Mouse (Mus musculus): Measurements from ENCODE around the gene Farp2. TPM values are rescaled to one million over a fixed set of nuclear protein-coding genes. Genes with fewer than 3 reads are reported as not detected.
"Not testable (repeated sequence)": the region's sequence is repeated elsewhere in the genome, so short reads cannot be mapped to it uniquely, and the experiment has no call there.

Farp2 gene
- polyA plus RNA-seq, 1 experiment from 2014 or later: 5.0 TPM

DNA sequence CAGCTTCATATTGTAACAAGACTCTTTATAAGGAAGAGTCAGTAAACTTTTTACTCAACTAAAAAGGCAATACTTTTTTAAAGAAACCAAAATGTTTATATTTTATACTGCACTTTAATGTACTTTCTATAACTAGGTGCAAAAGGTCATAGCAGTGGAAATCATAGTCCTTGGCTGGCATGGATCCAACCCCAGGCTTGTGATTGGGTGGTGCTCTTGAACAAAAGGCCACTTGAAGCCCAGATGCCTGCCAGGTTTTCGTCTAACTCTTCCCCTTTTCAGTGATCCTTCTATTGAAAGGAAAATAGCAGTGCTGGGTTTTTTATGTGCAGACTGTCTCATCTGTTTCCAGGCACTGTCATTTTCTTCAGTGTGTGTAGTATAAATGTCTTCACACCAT, 3.3 kb upstream of the Farp2 start:
- 39% methylated on average over 1 of the region's 1 CpGs for WGBS
- H3K36me3 ChIP-seq (replicated peaks): peaks cover 20% of the 10 kb centered on the region
- not testable (repeated sequence) for H3K9ac ChIP-seq

GRCm38 (mm10) chr1:93512351-93512690, 442 bp downstream of the Farp2 start:
- Histone ChIP-seq H3K4me1 (peaks cover 15% of the 10 kb centered on the region), H3K36me3 (replicated peaks) (peaks cover 2% of the 10 kb centered on the region; the same call in 1 of the 2 replicates), H3K27me3 (replicated peaks) (no peaks in the 10 kb centered on the region), H3K9me3 (no peaks in the 10 kb centered on the region), H3K4me3 (peak overlapping the region; percentile 58), H3K4me2 (peak overlapping the region; percentile 75), H3K27ac (peak overlapping the region; percentile 69), H3K9ac (peak overlapping the region; percentile 49)
- ATAC-seq (replicated peaks): peak; percentile 79
- whole genome bisulfite sequencing: 1% methylated on average over 15 of the region's 15 CpGs

More for the DNA sequence above, 3.3 kb upstream of the Farp2 start:
- not testable (repeated sequence) for H3K9me3 ChIP-seq; H3K4me3 ChIP-seq; H3K27ac ChIP-seq; H3K4me2 ChIP-seq; ATAC-seq (replicated peaks); H3K27me3 ChIP-seq (replicated peaks)
- peaks cover 15% of the 10 kb centered on the region for H3K4me1 ChIP-seq

DNA sequence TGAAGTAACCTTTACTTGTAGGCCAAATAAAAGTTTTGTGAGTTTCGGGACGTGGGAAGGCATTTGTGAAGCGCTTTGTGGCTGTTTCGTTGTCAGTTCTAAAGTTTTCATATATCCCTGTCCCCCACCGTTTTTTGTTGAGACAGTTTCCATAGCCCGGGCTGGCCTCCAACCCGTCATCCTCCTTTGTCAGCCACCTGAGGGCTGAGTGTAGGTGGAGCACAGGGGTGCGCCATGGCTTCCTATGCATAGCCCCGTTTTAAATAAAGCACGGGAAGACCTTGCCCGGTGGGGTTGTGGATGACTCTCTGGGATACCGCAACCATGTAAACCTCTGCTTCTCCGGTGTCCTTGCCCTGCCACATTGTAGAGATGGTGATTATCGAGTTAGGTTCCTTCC, 1.3 kb downstream of the Farp2 start:
- no peaks in the 10 kb centered on the region for H3K27me3 ChIP-seq (replicated peaks)
- H3K36me3 ChIP-seq (replicated peaks): no peaks in the 10 kb centered on the region
- no peak for ATAC-seq (replicated peaks)
- H3K9ac ChIP-seq: no peak overlapping the region
- peaks cover 15% of the 10 kb centered on the region for H3K4me1 ChIP-seq
- H3K4me2 ChIP-seq: no peak overlapping the region
- H3K27ac ChIP-seq: no peak overlapping the region
- H3K9me3 ChIP-seq: no peaks in the 10 kb centered on the region
- no peak overlapping the region for H3K4me3 ChIP-seq
- WGBS: 76% methylated on average over 14 of the region's 14 CpGs

DNA sequence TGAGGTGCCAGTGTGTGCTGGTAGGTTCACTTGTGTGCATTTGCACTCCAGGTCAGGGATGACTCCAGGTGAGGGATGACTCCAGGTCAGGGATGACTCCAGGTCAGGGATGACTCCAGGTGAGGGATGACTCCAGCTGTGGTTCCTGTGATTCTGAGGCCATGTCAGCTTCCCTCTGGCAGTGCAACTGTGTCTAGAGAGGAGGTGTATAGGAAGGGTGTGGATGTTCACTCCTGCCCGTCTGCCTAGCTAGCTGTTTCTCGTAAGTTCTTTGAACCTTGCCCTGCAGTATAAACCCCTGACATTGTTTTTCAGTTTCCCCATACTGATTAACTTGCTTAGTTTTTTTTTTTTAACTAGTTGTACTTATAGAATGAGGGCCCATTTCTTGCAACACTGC, 9.6 kb downstream of the Farp2 start:
- Histone ChIP-seq H3K4me2 (no peak overlapping the region), H3K4me3 (no peak overlapping the region), H3K9me3 (no peaks in the 10 kb centered on the region), H3K4me1 (no peaks in the 10 kb centered on the region), H3K36me3 (replicated peaks) (no peaks in the 10 kb centered on the region), H3K9ac (no peak overlapping the region), H3K27me3 (replicated peaks) (no peaks in the 10 kb centered on the region), H3K27ac (no peak overlapping the region)
- WGBS: 88% methylated on average over 2 of the region's 2 CpGs
- ATAC-seq (replicated peaks): no peak

GRCm38 (mm10) chr1:93522325-93522724, 10.4 kb downstream of the Farp2 start:
- no peak for ATAC-seq (replicated peaks)
- Histone ChIP-seq H3K27me3 (replicated peaks) (no peaks in the 10 kb centered on the region), H3K4me3 (no peak overlapping the region), H3K27ac (no peak overlapping the region), H3K4me2 (no peak overlapping the region), H3K9me3 (no peaks in the 10 kb centered on the region), H3K4me1 (no peaks in the 10 kb centered on the region), H3K36me3 (replicated peaks) (no peaks in the 10 kb centered on the region), H3K9ac (no peak overlapping the region)
- 91% methylated on average over 1 of the region's 1 CpGs for WGBS

- WGBS: 88% methylated on average over 6 of the region's 6 CpGs
- Histone ChIP-seq H3K4me3 (no peak overlapping the region), H3K9me3 (no peaks in the 10 kb centered on the region), H3K27ac (no peak overlapping the region), H3K9ac (no peak overlapping the region), H3K27me3 (replicated peaks) (no peaks in the 10 kb centered on the region), H3K4me1 (no peaks in the 10 kb centered on the region), H3K4me2 (no peak overlapping the region), H3K36me3 (replicated peaks) (0 out of 2 replicates have a peak, but pooled peaks cover 12% of the 10 kb centered on the region)
- no peak for ATAC-seq (replicated peaks)
Measured at GRCm38 (mm10) chr1:93529801-93530200, 17.9 kb downstream of the Farp2 start.

- no peaks in the 10 kb centered on the region for H3K4me1 ChIP-seq
Measured at GRCm38 (mm10) chr1:93537227-93537626, 25.3 kb downstream of the Farp2 start.

DNA sequence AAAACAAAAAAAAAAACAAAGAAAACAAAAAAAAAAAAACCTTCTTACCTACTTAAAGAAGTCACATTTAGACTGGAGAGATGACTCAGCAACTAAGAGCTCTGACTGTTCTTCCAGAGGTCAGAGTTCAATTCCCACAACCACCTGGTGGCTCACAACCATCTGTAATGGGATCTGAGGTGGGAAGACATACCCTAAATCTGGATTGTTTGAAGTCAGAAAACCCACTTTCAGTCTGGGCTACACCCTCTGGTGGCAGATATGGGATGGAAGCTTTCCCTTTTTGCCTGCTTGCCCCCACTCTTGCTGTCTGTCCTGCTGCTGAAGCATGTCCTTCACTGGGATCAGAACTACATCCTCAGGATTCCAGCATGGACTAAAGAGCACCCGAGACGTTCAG, 31.3 kb downstream of the Farp2 start:
- ATAC-seq (replicated peaks): no peak
- 83% methylated on average over 2 of the region's 2 CpGs for WGBS
- H3K9ac ChIP-seq: no peak overlapping the region
- no peak overlapping the region for H3K4me2 ChIP-seq
- H3K4me1 ChIP-seq: no peaks in the 10 kb centered on the region
- H3K27me3 ChIP-seq (replicated peaks): no peaks in the 10 kb centered on the region
- H3K27ac ChIP-seq: no peak overlapping the region
- H3K4me3 ChIP-seq: no peak overlapping the region
- no peaks in the 10 kb centered on the region for H3K36me3 ChIP-seq (replicated peaks)
- H3K9me3 ChIP-seq: no peaks in the 10 kb centered on the region

More at GRCm38 (mm10) chr1:93537227-93537626, 25.3 kb downstream of the Farp2 start:
- Histone ChIP-seq H3K9ac (no peak overlapping the region), H3K4me3 (no peak overlapping the region), H3K27ac (no peak overlapping the region), H3K9me3 (no peaks in the 10 kb centered on the region), H3K27me3 (replicated peaks) (no peaks in the 10 kb centered on the region), H3K4me2 (no peak overlapping the region), H3K36me3 (replicated peaks) (0 out of 2 replicates have a peak, but pooled peaks cover 6% of the 10 kb centered on the region)
- WGBS: 93% methylated on average over 6 of the region's 6 CpGs
- no peak for ATAC-seq (replicated peaks)

DNA sequence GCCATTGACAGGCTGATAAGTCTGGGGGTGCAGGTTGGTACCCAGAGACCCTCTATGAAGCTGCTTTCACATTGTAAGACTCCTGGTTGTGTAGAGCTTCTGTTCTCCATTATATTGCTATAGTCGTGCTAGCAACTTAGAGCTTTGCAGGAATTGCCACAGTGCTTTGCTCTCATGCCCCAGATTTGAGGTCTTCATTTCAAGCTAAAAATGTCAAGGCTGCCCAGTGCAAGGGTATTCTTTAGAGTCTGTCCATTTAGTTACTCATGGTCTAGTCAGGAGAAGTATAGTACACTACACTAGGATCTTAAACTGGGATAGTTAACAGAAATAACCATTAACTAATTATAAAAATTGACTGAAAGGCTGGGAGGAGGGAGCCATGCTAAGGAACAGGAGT, 35.4 kb downstream of the Farp2 start:
- WGBS: 79% methylated on average over 1 of the region's 1 CpGs
- no peaks in the 10 kb centered on the region for H3K4me1 ChIP-seq
- no peak overlapping the region for H3K4me3 ChIP-seq
- H3K36me3 ChIP-seq (replicated peaks): no peaks in the 10 kb centered on the region
- no peak overlapping the region for H3K4me2 ChIP-seq
- H3K9me3 ChIP-seq: no peaks in the 10 kb centered on the region
- ATAC-seq (replicated peaks): no peak
- H3K9ac ChIP-seq: no peak overlapping the region
- no peak overlapping the region for H3K27ac ChIP-seq
- no peaks in the 10 kb centered on the region for H3K27me3 ChIP-seq (replicated peaks)

- Histone ChIP-seq H3K4me2 (no peak overlapping the region), H3K27me3 (replicated peaks) (no peaks in the 10 kb centered on the region), H3K36me3 (replicated peaks) (no peaks in the 10 kb centered on the region), H3K9me3 (no peaks in the 10 kb centered on the region), H3K9ac (no peak overlapping the region), H3K4me3 (no peak overlapping the region), H3K27ac (no peak overlapping the region), H3K4me1 (no peaks in the 10 kb centered on the region)
- no peak for ATAC-seq (replicated peaks)
- 87% methylated on average over 5 of the region's 5 CpGs for WGBS
Measured at GRCm38 (mm10) chr1:93551427-93551826, 39.5 kb downstream of the Farp2 start.

DNA sequence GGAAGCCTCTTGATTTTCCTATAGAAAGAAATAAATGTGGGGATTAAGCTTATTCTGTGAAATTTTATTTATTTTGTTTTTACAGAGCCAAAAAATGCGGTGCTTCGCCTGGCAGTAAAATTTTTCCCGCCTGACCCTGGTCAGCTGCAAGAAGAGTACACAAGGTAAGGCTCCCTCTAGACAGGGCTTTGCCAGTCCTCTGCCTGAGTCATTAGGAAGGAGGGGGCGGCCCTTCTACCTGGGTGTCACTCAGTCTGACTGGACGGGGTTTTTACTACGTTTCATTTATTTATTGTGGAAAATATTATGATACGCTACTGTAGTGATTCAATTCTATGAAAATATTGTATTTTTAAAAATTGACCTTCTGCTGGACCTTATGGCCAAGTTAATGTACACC, 51.3 kb downstream of the Farp2 start:
- 90% methylated on average over 7 of the region's 7 CpGs for WGBS
- Histone ChIP-seq H3K27ac (no peak overlapping the region), H3K4me2 (no peak overlapping the region), H3K9me3 (no peaks in the 10 kb centered on the region), H3K4me1 (no peaks in the 10 kb centered on the region), H3K4me3 (no peak overlapping the region), H3K9ac (no peak overlapping the region), H3K27me3 (replicated peaks) (no peaks in the 10 kb centered on the region), H3K36me3 (replicated peaks) (0 out of 2 replicates have a peak, but pooled peaks cover 4% of the 10 kb centered on the region)
- no peak for ATAC-seq (replicated peaks)

GRCm38 (mm10) chr1:93563649-93564048, 51.8 kb downstream of the Farp2 start:
- no peak overlapping the region for H3K27ac ChIP-seq
- 58% methylated on average over 1 of the region's 1 CpGs for WGBS
- no peaks in the 10 kb centered on the region for H3K27me3 ChIP-seq (replicated peaks)
- ATAC-seq (replicated peaks): no peak
- no peaks in the 10 kb centered on the region for H3K9me3 ChIP-seq
- no peaks in the 10 kb centered on the region for H3K4me1 ChIP-seq
- H3K36me3 ChIP-seq (replicated peaks): 0 out of 2 replicates have a peak, but pooled peaks cover 4% of the 10 kb centered on the region
- H3K4me3 ChIP-seq: no peak overlapping the region
- H3K9ac ChIP-seq: no peak overlapping the region
- no peak overlapping the region for H3K4me2 ChIP-seq

DNA sequence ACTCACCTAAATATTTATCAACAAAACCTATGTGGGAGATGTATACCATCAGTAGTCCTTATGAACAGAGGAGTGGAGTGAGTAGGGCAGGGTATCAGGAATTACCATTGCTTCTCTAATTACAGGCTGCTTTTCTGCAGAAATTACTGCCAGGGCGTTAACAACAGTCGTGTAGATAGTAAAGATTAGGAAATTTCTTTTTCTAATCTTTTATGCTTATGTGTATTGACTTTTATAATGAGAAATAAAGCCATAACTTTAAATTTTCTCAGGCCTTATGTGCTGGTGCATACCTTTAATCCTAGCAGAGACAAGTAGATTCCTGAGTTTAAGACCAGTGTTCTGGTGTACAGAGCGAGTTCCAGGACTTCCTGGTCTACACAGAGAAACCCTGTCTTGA, 52.9 kb downstream of the Farp2 start:
- no peak overlapping the region for H3K4me3 ChIP-seq
- H3K27ac ChIP-seq: no peak overlapping the region
- no peaks in the 10 kb centered on the region for H3K9me3 ChIP-seq
- WGBS: 84% methylated on average over 3 of the region's 3 CpGs
- H3K9ac ChIP-seq: no peak overlapping the region
- H3K36me3 ChIP-seq (replicated peaks): 0 out of 2 replicates have a peak, but pooled peaks cover 4% of the 10 kb centered on the region
- ATAC-seq (replicated peaks): no peak
- H3K4me2 ChIP-seq: no peak overlapping the region
- no peaks in the 10 kb centered on the region for H3K4me1 ChIP-seq
- H3K27me3 ChIP-seq (replicated peaks): no peaks in the 10 kb centered on the region

All from midbrain, embryonic 15.5 days (tissue).